Mouse (Mus musculus): ENCODE measurements around the gene Lcp1.

DNA sequence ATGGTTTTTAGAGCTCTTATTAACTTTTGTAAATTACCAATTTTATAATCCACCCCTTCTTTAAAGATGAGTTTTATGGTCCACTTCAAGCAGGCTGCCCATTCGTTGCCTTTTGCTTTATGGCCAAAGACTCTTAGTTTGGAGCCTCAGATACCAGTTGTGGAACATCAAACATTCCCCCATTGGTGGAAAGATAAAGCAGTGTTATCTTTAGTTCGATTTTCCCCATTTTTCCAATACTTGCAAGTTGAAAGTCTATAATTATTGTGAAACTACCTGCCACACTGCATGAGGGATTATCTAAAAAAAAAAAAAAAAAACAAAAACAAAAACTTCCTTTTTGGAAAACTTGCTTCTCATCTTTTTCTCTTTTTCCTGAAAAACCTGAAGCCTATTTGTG lies 19.8 kb downstream of the Lcp1 start:
- TF ChIP-seq GATA1 (IDR thresholded peaks at IDR 0.05; ENCODE audit: borderline replicate concordance, low read length) = no peak
- no peak for TF ChIP-seq FLI1 (IDR thresholded peaks at IDR 0.05; ENCODE audit: low read length)
